Mouse (Mus musculus) T-helper 2 cell (primary cell): Measurements from ENCODE around the gene Bcar3.

Experiments
- in situ Hi-C: fragments of 300-600 bp; cut with MboI, MseI; formaldehyde crosslinking; loops from one replicate; pipeline ENCODE4 v1.15.1; 2025; ENCODE audit warnings: high pct_unique_total_duplicates

Bcar3 gene

GRCm38 (mm10) chr3:122291828-122292227, 2.1 kb upstream of the Bcar3 start:
- in situ Hi-C loops: no loop called here

GRCm38 (mm10) chr3:122292300-122293222, 1.4 kb upstream of the Bcar3 start:
- in situ Hi-C loops: no loop called here

GRCm38 (mm10) chr3:122293223-122293953, 548 bp upstream of the Bcar3 start:
- in situ Hi-C loops: no loop called here

- in situ Hi-C loops: no loop called here
Measured at GRCm38 (mm10) chr3:122295511-122295910, 1.6 kb downstream of the Bcar3 start.

GRCm38 (mm10) chr3:122296979-122297378, 3.0 kb downstream of the Bcar3 start:
- in situ Hi-C loops: no loop called here

- in situ Hi-C loops: no loop called here
Measured at GRCm38 (mm10) chr3:122300983-122301919, 7.3 kb downstream of the Bcar3 start.

GRCm38 (mm10) chr3:122304560-122304959, 10.6 kb downstream of the Bcar3 start:
- in situ Hi-C loops: no loop called here

GRCm38 (mm10) chr3:122307894-122308671, 14.1 kb downstream of the Bcar3 start:
- in situ Hi-C loops: no loop called here

- in situ Hi-C loops: no loop called here
Measured at GRCm38 (mm10) chr3:122308981-122309380, 15.0 kb downstream of the Bcar3 start.

GRCm38 (mm10) chr3:122312078-122312477, 18.1 kb downstream of the Bcar3 start:
- in situ Hi-C loops: loop anchor here (5.0 kb wide), 2 partner anchors 155 to 330 kb away; no protein-coding TSS in a partner anchor

- in situ Hi-C loops: loop anchor here (5.0 kb wide), 2 partner anchors 154 to 329 kb away; no protein-coding TSS in a partner anchor
Measured at GRCm38 (mm10) chr3:122312936-122313629, 19.1 kb downstream of the Bcar3 start.

GRCm38 (mm10) chr3:122313936-122314335, 20.0 kb downstream of the Bcar3 start:
- in situ Hi-C loops: loop anchor here (5.0 kb wide), 2 partner anchors 153 to 328 kb away; no protein-coding TSS in a partner anchor

GRCm38 (mm10) chr3:122316621-122317020, 22.7 kb downstream of the Bcar3 start:
- in situ Hi-C loops: no loop called here

- in situ Hi-C loops: no loop called here
Measured at GRCm38 (mm10) chr3:122317339-122317738, 23.4 kb downstream of the Bcar3 start.

- in situ Hi-C loops: loop anchor here (10.0 kb wide), 1 partner anchor 793 kb away; no protein-coding TSS in a partner anchor
Measured at GRCm38 (mm10) chr3:122322226-122322625, 28.3 kb downstream of the Bcar3 start.

GRCm38 (mm10) chr3:122323841-122324240, 29.9 kb downstream of the Bcar3 start:
- in situ Hi-C loops: loop anchor here (10.0 kb wide), 1 partner anchor 791 kb away; no protein-coding TSS in a partner anchor

GRCm38 (mm10) chr3:122324528-122324927, 30.6 kb downstream of the Bcar3 start:
- in situ Hi-C loops: loop anchor here (10.0 kb wide), 1 partner anchor 790 kb away; no protein-coding TSS in a partner anchor

- in situ Hi-C loops: no loop called here
Measured at GRCm38 (mm10) chr3:122330484-122330883, 36.5 kb downstream of the Bcar3 start.

- in situ Hi-C loops: no loop called here
Measured at GRCm38 (mm10) chr3:122333493-122333892, 39.6 kb downstream of the Bcar3 start.

GRCm38 (mm10) chr3:122333902-122334301, 40.0 kb downstream of the Bcar3 start:
- in situ Hi-C loops: no loop called here
